Mouse (Mus musculus): Measurements from ENCODE around the gene Pir.

GRCm38 (mm10) chrX:164418008-164418407 lies 148.8 kb downstream of the Pir start:
- no peak for TF ChIP-seq CTCF (IDR thresholded peaks at IDR 0.05; ENCODE audit: low read depth)
- no peak for TF ChIP-seq EP300 (IDR thresholded peaks at IDR 0.05; ENCODE audit: low read depth)

Measured in liver, postnatal 0 days (tissue).